Mouse (Mus musculus) heart, postnatal 0 days (tissue): ENCODE data around the gene Aldh3a2. TPM values are rescaled to one million over a fixed set of nuclear protein-coding genes. Genes with fewer than 3 reads are reported as not detected.

Experiments
- ATAC-seq: fragments of 200-750 bp; cut with Nextera tagmentation; 2 replicates; pipeline ENCODE4 v1.8.0; 2017; ENCODE audit warnings: low read depth, moderate number of reproducible peaks, moderate library complexity; ENCODE audit not compliant: insufficient read depth
- DNase-seq: peaks from one replicate; pipeline ENCODE4 v3.0.0-alpha.2; 2016; ENCODE audit warnings: low spot score
- H3K27ac ChIP-seq: fragments of 300-500 bp; sonication (generic); 2 replicates; pipeline ENCODE4 v1.5.1; 2014; ENCODE audit warnings: low read depth, mild to moderate bottlenecking
- H3K27me3 ChIP-seq: fragments of 300-500 bp; sonication (generic); 2 replicates; pipeline ENCODE4 v1.6.1; 2014; ENCODE audit warnings: low read length, mixed read lengths; ENCODE audit not compliant: control insufficient read depth, insufficient read depth
- H3K36me3 ChIP-seq: fragments of 300-500 bp; sonication (generic); replicated peaks from 2 replicates; pipeline ENCODE4 v1.6.1; 2014; ENCODE audit warnings: low read length, mixed read lengths; ENCODE audit not compliant: control insufficient read depth, insufficient read depth
- H3K4me1 ChIP-seq: fragments of 300-500 bp; sonication (generic); 2 replicates; pipeline ENCODE4 v1.6.1; 2014; ENCODE audit warnings: antibody characterized with exemption; ENCODE audit not compliant: control insufficient read depth, insufficient read depth
- H3K4me2 ChIP-seq: fragments of 300-500 bp; sonication (generic); 2 replicates; pipeline ENCODE4 v1.6.1; 2014; ENCODE audit warnings: low read depth, mild to moderate bottlenecking, low read length, moderate library complexity
- H3K4me3 ChIP-seq: fragments of 300-500 bp; sonication (generic); 2 replicates; pipeline ENCODE4 v1.5.1; 2014; ENCODE audit warnings: low read depth, low read length
- H3K9ac ChIP-seq: fragments of 300-500 bp; sonication (generic); replicated peaks from 2 replicates; pipeline ENCODE4 v1.6.1; 2014; ENCODE audit warnings: low read depth, low read length, mixed read lengths
- H3K9me3 ChIP-seq: fragments of 300-500 bp; sonication (generic); replicated peaks from 2 replicates; pipeline ENCODE4 v1.6.1; 2016; ENCODE audit warnings: low read length; ENCODE audit not compliant: control insufficient read depth
- CTCF ChIP-seq: IDR thresholded peaks from 2 replicates; pipeline ENCODE4 v1.5.1; 2016; ENCODE audit warnings: antibody characterized with exemption, control low read depth, low read depth
- EP300 ChIP-seq: IDR thresholded peaks from 2 replicates; pipeline ENCODE4 v1.6.1; 2016; ENCODE audit warnings: antibody characterized with exemption, low read depth
- WGBS: fragments of 180-500 bp; shearing (Covaris S2); extraction: QIAGEN DNeasy Blood & Tissue Kit; methylation state at CpG from one replicate; pipeline ENCODE4 v1.1.7; 2014; 5-methylcytosine and 5-hydroxymethylcytosine counted together
- polyA plus RNA-seq: library from polyadenylated mRNA; unstranded; fragments of >200 nt; fragmentation: Nextera tagmentation; extraction: Ambion mirVana; gene quantifications from 2 replicates; pipeline ENCODE4 v1.2.1, GENCODE M21; 2015
- total RNA-seq: library from RNA; depleted of rRNA; stranded (reverse); fragments of >200 nt; gene quantifications from 2 replicates; pipeline ENCODE4 v1.2.3, GENCODE M21; 2014; ENCODE audit warnings: low replicate concordance

Gene Aldh3a2
- total and polyA plus RNA-seq, 2 experiments from 2014 or later = 29.1 to 36.0 TPM

- H3K36me3 ChIP-seq = no peaks in the 10 kb centered on the region
- H3K27ac ChIP-seq = no peak overlapping the region
- H3K4me1 ChIP-seq = no peaks in the 10 kb centered on the region
- H3K9ac ChIP-seq = no peak overlapping the region
- no peak overlapping the region for H3K4me2 ChIP-seq
- TF ChIP-seq EP300 (no peak), CTCF (no peak)
- no peaks in the 10 kb centered on the region for H3K9me3 ChIP-seq
- no peaks in the 10 kb centered on the region for H3K27me3 ChIP-seq
- ATAC-seq (no peak), DNase-seq (no peak)
- no peak overlapping the region for H3K4me3 ChIP-seq
Measured at GRCm38 (mm10) chr11:61271612-61272011, 4.3 kb upstream of the Aldh3a2 start.

- DNase-seq (no peak), ATAC-seq (no peak)
- no peaks in the 10 kb centered on the region for H3K27me3 ChIP-seq
- no peak overlapping the region for H3K9ac ChIP-seq
- H3K36me3 ChIP-seq = no peaks in the 10 kb centered on the region
- no peaks in the 10 kb centered on the region for H3K4me1 ChIP-seq
- no peak for TF ChIP-seq CTCF
- no peak for TF ChIP-seq EP300
- H3K4me2 ChIP-seq = no peak overlapping the region
- no peak overlapping the region for H3K27ac ChIP-seq
- no peak overlapping the region for H3K4me3 ChIP-seq
- no peaks in the 10 kb centered on the region for H3K9me3 ChIP-seq
- WGBS = 73% methylated on average over 5 of the region's 5 CpGs
Measured at GRCm38 (mm10) chr11:61270406-61270805, 3.1 kb upstream of the Aldh3a2 start.

- TF ChIP-seq EP300 = no peak
- no peak for TF ChIP-seq CTCF
- no peak overlapping the region for H3K27ac ChIP-seq
- H3K9me3 ChIP-seq = no peaks in the 10 kb centered on the region
- ATAC-seq = no peak
- no peak for DNase-seq
- peaks cover 13% of the 10 kb centered on the region for H3K36me3 ChIP-seq
- WGBS = 88% methylated on average over 6 of the region's 6 CpGs
- no peak overlapping the region for H3K4me3 ChIP-seq
- no peaks in the 10 kb centered on the region for H3K4me1 ChIP-seq
- no peaks in the 10 kb centered on the region for H3K27me3 ChIP-seq
- H3K9ac ChIP-seq = no peak overlapping the region
- no peak overlapping the region for H3K4me2 ChIP-seq
Measured at GRCm38 (mm10) chr11:61268626-61269349, 1.5 kb upstream of the Aldh3a2 start.

GRCm38 (mm10) chr11:61263841-61264240 lies 3.4 kb downstream of the Aldh3a2 start:
- H3K4me2 ChIP-seq = no peak overlapping the region
- DNase-seq (no peak), ATAC-seq (no peak)
- H3K27ac ChIP-seq = no peak overlapping the region
- TF ChIP-seq CTCF = no peak
- TF ChIP-seq EP300 = no peak
- H3K4me3 ChIP-seq = no peak overlapping the region
- H3K9ac ChIP-seq = no peak overlapping the region
- H3K27me3 ChIP-seq = no peaks in the 10 kb centered on the region
- H3K36me3 ChIP-seq = peaks cover 55% of the 10 kb centered on the region
- H3K9me3 ChIP-seq = no peaks in the 10 kb centered on the region
- 88% methylated on average over 1 of the region's 1 CpGs for WGBS
- no peaks in the 10 kb centered on the region for H3K4me1 ChIP-seq

- no peaks in the 10 kb centered on the region for H3K9me3 ChIP-seq
- no peak for ATAC-seq
- no peaks in the 10 kb centered on the region for H3K27me3 ChIP-seq
- no peak for TF ChIP-seq EP300
- TF ChIP-seq CTCF = no peak
- 94% methylated on average over 14 of the region's 14 CpGs for WGBS
- no peak overlapping the region for H3K27ac ChIP-seq
- H3K36me3 ChIP-seq = peaks cover 67% of the 10 kb centered on the region
- H3K4me3 ChIP-seq = no peak overlapping the region
- DNase-seq = no peak
- H3K4me1 ChIP-seq = no peaks in the 10 kb centered on the region
- H3K4me2 ChIP-seq = no peak overlapping the region
- H3K9ac ChIP-seq = no peak overlapping the region
Measured at GRCm38 (mm10) chr11:61262516-61262915, 4.7 kb downstream of the Aldh3a2 start.

- Histone ChIP-seq H3K9ac (no peak overlapping the region), H3K4me2 (no peak overlapping the region), H3K27ac (no peak overlapping the region), H3K36me3 (peaks cover 89% of the 10 kb centered on the region), H3K27me3 (no peaks in the 10 kb centered on the region), H3K9me3 (no peaks in the 10 kb centered on the region), H3K4me1 (no peaks in the 10 kb centered on the region), H3K4me3 (no peak overlapping the region)
- WGBS = 91% methylated on average over 6 of the region's 6 CpGs
- TF ChIP-seq CTCF = no peak
- ATAC-seq (no peak), DNase-seq (no peak)
Measured at GRCm38 (mm10) chr11:61259106-61259505, 8.2 kb downstream of the Aldh3a2 start.
